Mouse (Mus musculus) spleen, adult 2 months (tissue): ENCODE measurements around the gene Slitrk1.

ENCODE experiments used
- CTCF ChIP-seq: fragments of 200-500 bp; IDR thresholded peaks from 2 replicates; pipeline ENCODE4 v1.5.1; 2011; ENCODE audit warnings: mild to moderate bottlenecking, inconsistent platforms; ENCODE audit not compliant: insufficient read depth, insufficient read length, insufficient replicate concordance; ENCODE audit errors: extremely low read depth
- POLR2A ChIP-seq: fragments of 200-500 bp; IDR thresholded peaks from 2 replicates; pipeline ENCODE4 v1.6.1; 2011; ENCODE audit warnings: low read depth, low read length, inconsistent platforms

DNA sequence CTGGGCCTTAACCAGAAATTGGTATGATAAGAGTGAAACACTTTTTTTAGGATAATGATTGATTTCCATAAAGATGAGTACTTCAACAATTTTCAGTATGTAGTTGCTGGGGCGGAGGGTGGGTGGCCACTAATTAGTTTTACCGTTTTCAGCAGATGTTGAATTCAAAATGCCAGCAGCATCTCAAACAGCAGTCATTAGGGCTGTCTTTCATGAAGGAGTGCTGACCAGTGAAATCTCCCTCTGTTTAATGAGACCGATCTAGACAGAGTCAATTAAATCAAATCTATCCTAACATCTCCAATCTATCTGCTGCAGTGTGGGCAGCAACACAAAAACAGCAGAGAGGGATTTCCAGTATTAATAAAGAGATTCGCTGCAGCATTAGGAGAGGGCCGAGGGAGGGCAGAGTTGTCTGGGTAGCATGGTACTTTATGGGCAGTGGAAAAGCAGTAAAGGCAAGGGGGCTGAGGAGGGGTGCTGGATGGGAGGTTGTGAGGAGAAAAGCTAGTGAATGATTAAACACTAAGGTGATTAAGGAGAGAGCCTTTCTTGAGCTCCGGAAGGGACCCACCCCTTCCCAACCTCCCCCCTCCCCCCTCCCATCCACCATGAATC, 4.5 kb downstream of the Slitrk1 start:
- no peak for TF ChIP-seq CTCF
- no peak for TF ChIP-seq POLR2A
